Mouse (Mus musculus) liver, postnatal 0 days (tissue): ENCODE measurements around the gene Lipi. TPM values are rescaled to one million over a fixed set of nuclear protein-coding genes. Genes with fewer than 3 reads are reported as not detected.

Source experiments
- ATAC-seq: fragments of 200-750 bp; cut with Nextera tagmentation; 2 replicates; pipeline ENCODE4 v1.8.0; 2017; ENCODE audit warnings: mild to moderate bottlenecking, moderate library complexity
- DNase-seq: peaks from one replicate; pipeline ENCODE4 v3.0.0-alpha.2; 2016
- H3K27ac ChIP-seq: fragments of 300-500 bp; sonication (generic); 2 replicates; pipeline ENCODE4 v1.5.1; 2014; ENCODE audit warnings: antibody characterized with exemption, moderate library complexity, mild to moderate bottlenecking, low read depth
- H3K27me3 ChIP-seq: fragments of 300-500 bp; sonication (generic); 2 replicates; pipeline ENCODE4 v1.6.1; 2014; ENCODE audit warnings: low read length, control low read depth, mixed read lengths; ENCODE audit not compliant: insufficient read depth
- H3K36me3 ChIP-seq: fragments of 300-500 bp; sonication (generic); replicated peaks from 2 replicates; pipeline ENCODE4 v1.6.1; 2014; ENCODE audit warnings: mild to moderate bottlenecking, control low read depth, low read length, moderate library complexity, mixed read lengths; ENCODE audit not compliant: insufficient read depth
- H3K4me1 ChIP-seq: fragments of 300-500 bp; sonication (generic); 2 replicates; pipeline ENCODE4 v1.6.1; 2014; ENCODE audit warnings: antibody characterized with exemption, mild to moderate bottlenecking, control low read depth; ENCODE audit not compliant: insufficient read depth
- H3K4me2 ChIP-seq: fragments of 300-500 bp; sonication (generic); 2 replicates; pipeline ENCODE4 v1.6.1; 2014; ENCODE audit warnings: low read depth, mild to moderate bottlenecking, low read length, moderate library complexity, mixed read lengths
- H3K4me3 ChIP-seq: fragments of 300-500 bp; sonication (generic); 2 replicates; pipeline ENCODE4 v1.5.1; 2014; ENCODE audit warnings: low read depth, low read length
- H3K9ac ChIP-seq: fragments of 300-500 bp; sonication (generic); replicated peaks from 2 replicates; pipeline ENCODE4 v1.6.1; 2014; ENCODE audit warnings: mild to moderate bottlenecking, moderate library complexity
- H3K9me3 ChIP-seq: fragments of 300-500 bp; sonication (generic); 2 replicates; pipeline ENCODE4 v1.6.1; 2016; ENCODE audit warnings: mild to moderate bottlenecking, control low read depth, low read length, mixed read lengths
- CTCF ChIP-seq: sonication (generic); IDR thresholded peaks from 2 replicates; pipeline ENCODE4 v1.5.1; 2016; ENCODE audit warnings: antibody characterized with exemption, low read depth
- EP300 ChIP-seq: IDR thresholded peaks from 2 replicates; pipeline ENCODE4 v1.6.1; 2016; ENCODE audit warnings: antibody characterized with exemption, low read depth, mild to moderate bottlenecking
- whole genome bisulfite sequencing: fragments of 180-500 bp; shearing (Covaris S2); extraction: QIAGEN DNeasy Blood & Tissue Kit; methylation state at CpG from one replicate; pipeline ENCODE4 v1.1.7; 2014; ENCODE audit not compliant: insufficient replicate concordance; 5-methylcytosine and 5-hydroxymethylcytosine counted together
- polyA plus RNA-seq: library from polyadenylated mRNA; unstranded; fragments of >200 nt; fragmentation: Nextera tagmentation; extraction: Ambion mirVana; gene quantifications from 2 replicates; pipeline ENCODE4 v1.2.1, GENCODE M21; 2015

Lipi gene
- polyA plus RNA-seq, 1 experiment from 2014 or later = not detected

GRCm38 (mm10) chr16:75531705-75532104, 54.2 kb downstream of the Lipi start:
- H3K27me3 ChIP-seq = no peaks in the 10 kb centered on the region
- DNase-seq = no peak
- no peaks in the 10 kb centered on the region for H3K4me1 ChIP-seq
- no peak for ATAC-seq
- no peak overlapping the region for H3K9ac ChIP-seq
- TF ChIP-seq EP300 (no peak), CTCF (no peak)
- H3K4me3 ChIP-seq = no peak overlapping the region
- H3K27ac ChIP-seq = no peak overlapping the region
- no peaks in the 10 kb centered on the region for H3K9me3 ChIP-seq
- H3K36me3 ChIP-seq = no peaks in the 10 kb centered on the region
- no peak overlapping the region for H3K4me2 ChIP-seq
- WGBS = 6% methylated on average over 1 of the region's 1 CpGs

DNA sequence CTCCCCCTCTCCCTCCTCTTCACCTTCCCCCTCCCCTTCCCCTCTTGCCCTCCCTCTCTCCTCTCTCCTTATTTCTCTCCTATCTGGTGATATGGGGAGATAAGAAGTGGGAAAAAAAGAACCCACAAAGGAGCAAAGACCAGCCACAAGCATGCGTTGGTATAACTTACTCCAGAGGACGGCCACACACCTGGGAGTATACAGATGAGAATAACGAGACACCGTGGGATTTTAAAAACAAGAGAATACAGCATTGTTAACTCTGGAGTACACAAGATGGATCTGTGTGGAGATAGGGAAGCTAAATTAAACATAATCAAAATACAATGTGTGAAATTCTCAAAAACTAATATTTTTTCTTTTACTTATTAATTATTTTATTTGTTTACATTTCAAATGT, 89.3 kb downstream of the Lipi start:
- Histone ChIP-seq H3K9ac (no peak overlapping the region), H3K4me3 (no peak overlapping the region), H3K27me3 (no peaks in the 10 kb centered on the region), H3K27ac (no peak overlapping the region), H3K36me3 (no peaks in the 10 kb centered on the region), H3K9me3 (no peaks in the 10 kb centered on the region), H3K4me2 (no peak overlapping the region), H3K4me1 (no peaks in the 10 kb centered on the region)
- DNase-seq (no peak), ATAC-seq (no peak)
- 81% methylated on average over 4 of the region's 4 CpGs for WGBS
- TF ChIP-seq CTCF (no peak), EP300 (no peak)

Other genes starting within 250 kb of the Lipi start
- not detected in 2 replicates for gene Rbm11, start 6.8 kb upstream of the Lipi start, polyA plus RNA-seq
- 5.4 and 6.4 TPM in 2 replicates for gene Hspa13, start 181.0 kb upstream of the Lipi start, polyA plus RNA-seq